Mouse (Mus musculus) c-Kit-positive CD71-negative TER-119-negative erythroid progenitor cells, embryonic 14.5 days (primary cell): ENCODE results near the gene Olfr917.

Source experiments
- DNase-seq: peaks from one replicate; pipeline ENCODE4 v3.0.0-alpha.2; 2013; ENCODE audit warnings: low read depth

Olfr917 gene

DNA sequence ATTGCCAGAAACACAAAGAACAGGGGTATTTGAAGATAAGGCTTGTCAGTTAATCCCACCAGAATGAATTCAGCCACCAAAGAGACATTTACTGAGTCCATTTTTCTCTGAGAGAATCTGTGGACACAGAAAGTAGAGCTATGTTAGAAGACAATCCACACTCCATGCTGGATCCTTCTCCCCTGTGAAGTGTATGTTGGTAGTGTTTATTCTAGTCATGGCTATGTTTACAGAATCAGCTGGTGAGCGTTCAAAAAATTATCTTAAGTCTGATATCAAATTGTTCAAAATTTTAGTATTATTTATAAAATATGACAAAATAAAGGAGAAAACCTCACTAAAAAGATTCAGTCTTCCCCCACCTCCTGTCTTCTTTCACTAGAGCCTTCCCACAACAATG, at the start of gene Olfr917:
Olfr917 (minus strand) TSS at position 101 of the 400 bp plus-strand sequence.
- no peak for DNase-seq

DNA sequence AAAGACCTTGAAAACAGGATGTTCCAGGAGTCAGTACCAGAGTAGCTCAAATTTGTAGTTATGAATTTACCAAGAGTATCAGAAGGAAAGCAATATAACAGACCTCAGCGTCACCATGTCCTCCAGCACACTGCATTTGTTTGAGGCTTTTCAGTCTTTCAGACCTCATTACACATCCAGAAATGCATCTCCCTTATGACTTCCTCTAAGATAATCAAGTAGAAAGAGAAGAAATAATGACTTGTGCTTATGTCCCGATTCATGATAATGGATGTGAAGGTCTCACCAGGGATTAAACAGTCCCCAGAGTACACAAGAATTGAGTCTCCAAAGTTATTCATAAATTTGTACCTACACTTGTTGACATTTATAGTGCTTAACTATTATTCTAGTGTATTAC, 8.9 kb upstream of the Olfr917 start, which contains the start of gene Olfr918:
Olfr918 (minus strand) TSS at position 101 of the 400 bp plus-strand sequence.
- DNase-seq: no peak

DNA sequence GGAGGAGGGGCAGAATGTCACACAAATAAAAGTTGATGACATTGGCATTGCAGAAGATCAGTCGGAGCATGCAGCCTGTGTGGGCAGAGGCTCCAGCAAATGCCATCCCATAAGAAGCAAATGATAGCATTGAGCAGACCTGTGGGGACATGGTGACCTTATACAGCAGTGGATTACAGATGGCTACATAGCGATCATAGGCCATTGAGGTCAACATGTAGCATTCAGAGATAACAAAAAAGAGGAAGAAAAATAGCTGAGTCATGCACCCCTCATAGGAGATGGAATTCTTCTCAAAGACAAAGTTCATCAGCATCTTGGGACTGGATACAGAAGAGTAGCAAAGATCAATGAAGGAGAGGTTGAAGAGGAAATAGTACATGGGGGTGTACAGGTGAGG, 7.2 kb upstream of the Olfr917 start:
- no peak for DNase-seq

DNA sequence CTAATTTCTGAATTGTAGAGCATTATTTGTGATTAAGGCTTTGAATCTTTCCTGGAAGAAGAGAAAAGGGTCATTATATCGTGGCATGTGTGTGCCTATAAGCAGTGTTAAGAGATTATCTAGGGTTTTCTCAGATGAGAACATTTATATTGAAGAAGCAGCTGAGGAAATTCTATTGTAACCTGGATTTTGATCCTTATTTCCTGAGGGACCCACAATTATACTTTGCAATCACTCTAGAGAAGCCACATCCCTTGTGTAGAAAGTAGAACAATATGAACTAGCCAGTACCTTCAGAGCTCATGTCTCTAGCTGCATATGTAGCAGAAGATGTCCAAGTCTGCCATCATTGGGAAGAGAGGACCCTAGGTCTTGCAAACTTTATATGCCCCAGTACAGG, 5.9 kb downstream of the Olfr917 start, which contains the start of gene Olfr916:
Olfr916 (minus strand) TSS at position 101 of the 400 bp plus-strand sequence.
- DNase-seq: no peak

DNA sequence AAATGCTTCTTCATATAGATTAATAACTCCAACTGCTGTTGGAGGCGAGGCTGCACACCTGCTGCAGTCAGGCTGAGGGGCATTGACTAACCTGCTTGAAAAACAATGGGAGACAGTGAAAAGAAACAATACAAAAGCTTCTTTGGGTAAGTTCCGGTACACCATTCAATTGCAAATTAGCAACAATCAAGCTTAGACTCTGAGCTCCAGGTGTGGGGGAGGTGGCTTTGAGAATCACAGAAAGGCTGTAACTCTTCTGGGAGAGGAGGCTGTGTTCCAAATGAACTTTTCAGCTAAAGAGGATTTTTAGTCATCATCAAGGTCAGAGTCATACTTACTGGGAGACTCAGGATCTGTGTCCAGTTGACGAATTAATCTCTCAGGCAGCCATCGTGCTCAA, 33.2 kb downstream of the Olfr917 start:
- DNase-seq: no peak
